ENCODE assay signal across 9 mouse cellular contexts in genomic region chrX:12760501-12760900, GRCm38 (mm10). TPM values are rescaled to one million over a fixed set of nuclear protein-coding genes. Genes with fewer than 3 reads are reported as not detected.
DNase-seq lines count a peak whose midpoint lies in the region; ATAC-seq lines count a peak whose summit lies in the region.
"Had no signal": no experiment of that assay in that cellular context is flagged by ENCODE, and none has a peak within 500 bp of the region (broad histone marks: within the 10 kb centered on the region; RNA-seq: fewer than 3 reads in every experiment).

No protein-coding gene starts in this region.

- H3K9ac ChIP-seq in kidney, embryonic 14.5 days (ENCODE audit: low read depth, low read length) = peak overlapping the region; percentile 78; the same call in 1 of the 2 replicates
- peak overlapping the region; percentile 30; the same call in 1 of the 2 replicates for H3K9ac ChIP-seq in midbrain, embryonic 11.5 days (ENCODE audit: low read length)

- no peaks in the 10 kb centered on the region for H3K36me3 ChIP-seq in kidney, embryonic 14.5 days (ENCODE audit: control insufficient read depth, insufficient read depth, low read length)
- no peaks in the 10 kb centered on the region for H3K36me3 ChIP-seq in hindbrain, embryonic 10.5 days
- H3K36me3 ChIP-seq in midbrain, embryonic 11.5 days (ENCODE audit: control insufficient read depth, insufficient read depth, low read length) = no peaks in the 10 kb centered on the region

- H3K4me1 ChIP-seq in kidney, embryonic 14.5 days (ENCODE audit: control insufficient read depth, insufficient read depth, low read length) = no peaks in the 10 kb centered on the region
- H3K4me1 ChIP-seq in hindbrain, embryonic 10.5 days (replicated peaks) = peaks cover 16% of the 10 kb centered on the region
- no peaks in the 10 kb centered on the region for H3K4me1 ChIP-seq in midbrain, embryonic 11.5 days (ENCODE audit: control insufficient read depth, insufficient read depth, low read length)

- peak overlapping the region; percentile 68 for H3K4me3 ChIP-seq in kidney, embryonic 14.5 days (ENCODE audit: low read length)
- peak overlapping the region; percentile 68 for H3K4me3 ChIP-seq in hindbrain, embryonic 10.5 days
- peak overlapping the region; percentile 62 for H3K4me3 ChIP-seq in midbrain, embryonic 11.5 days (ENCODE audit: low read depth, low read length)

- no peaks in the 10 kb centered on the region for H3K9me3 ChIP-seq in kidney, embryonic 14.5 days (ENCODE audit: control insufficient read depth, low read length)
- H3K9me3 ChIP-seq in hindbrain, embryonic 10.5 days = no peaks in the 10 kb centered on the region
- no peaks in the 10 kb centered on the region for H3K9me3 ChIP-seq in midbrain, embryonic 11.5 days (ENCODE audit: control insufficient read depth, low read length)

- peaks cover 8% of the 10 kb centered on the region for H3K27me3 ChIP-seq in kidney, embryonic 14.5 days (ENCODE audit: control insufficient read depth, insufficient read depth, low read length)
- peaks cover 17% of the 10 kb centered on the region for H3K27me3 ChIP-seq in hindbrain, embryonic 10.5 days (ENCODE audit: insufficient read depth, poor library complexity, severe bottlenecking)
- H3K27me3 ChIP-seq in midbrain, embryonic 11.5 days (ENCODE audit: control insufficient read depth, insufficient read depth, low read length) = no peaks in the 10 kb centered on the region

- H3K4me2 ChIP-seq in kidney, embryonic 14.5 days (replicated peaks; ENCODE audit: low read depth, low read length) = peak overlapping the region; percentile 43
- peak overlapping the region; percentile 55 for H3K4me2 ChIP-seq in midbrain, embryonic 11.5 days

- ATAC-seq in kidney, embryonic 14.5 days (ENCODE audit: low FRiP score, low TSS enrichment) = no peak
- ATAC-seq in midbrain, embryonic 11.5 days (ENCODE audit: low FRiP score) = no peak

- no peak for DNase-seq in kidney, adult 18-20 months
- DNase-seq in MN1 (ENCODE audit: low spot score) = peak; percentile 10
- no peak for DNase-seq in hindbrain, embryonic 10.5 days (ENCODE audit: low spot score)
- peak; percentile 82 for DNase-seq in midbrain, embryonic 11.5 days (ENCODE audit: low spot score, missing footprints)
- DNase-seq in cerebellum, adult 18-20 months = no peak
- no peak for DNase-seq in gastrocnemius, postnatal 4 days (ENCODE audit: low spot score in 2 of 2)
- DNase-seq in cerebellum, postnatal 25 days = no peak
- DNase-seq: adrenal gland, adult 8-10 months had no signal

- H3K27ac ChIP-seq in kidney, embryonic 14.5 days (ENCODE audit: low read depth, low read length) = no peak overlapping the region
- peak overlapping the region; percentile 94; the same call in 1 of the 2 replicates for H3K27ac ChIP-seq in hindbrain, embryonic 10.5 days
- H3K27ac ChIP-seq in midbrain, embryonic 11.5 days (ENCODE audit: low read depth, low read length) = no peak overlapping the region

- 31% methylated on average over 8 of the region's 8 CpGs for WGBS in kidney, embryonic 14.5 days
- WGBS in hindbrain, embryonic 10.5 days = 20% methylated on average over 8 of the region's 8 CpGs
- 21% methylated on average over 8 of the region's 8 CpGs for WGBS in midbrain, embryonic 11.5 days

RNA-seq across cellular contexts. Expression of gene Med14, which starts 1.4 kb away (rescaled TPM):
- polyA plus RNA-seq in kidney, embryonic 14.5 days (2014; fragmentation: Nextera tagmentation; extraction: Ambion mirVana) = 14.1 and 22.1 TPM in 2 replicates
- 11.1 and 11.5 TPM in 2 replicates for polyA plus RNA-seq in hindbrain, embryonic 10.5 days (2016; fragmentation: Nextera tagmentation; extraction: Ambion mirVana)
- 25.9 and 26.7 TPM in 2 replicates for polyA plus RNA-seq in midbrain, embryonic 11.5 days (2014; fragmentation: Nextera tagmentation; extraction: Ambion mirVana)
- total RNA-seq in gastrocnemius, postnatal 4 days (2021) = 10 to 100 TPM; 34.6 to 37.7 TPM

Comparison
In these comparisons a context has a peak if more than half of its experiments do, and no peak if none do; other contexts are left out.
1. DNase-seq: peak in MN1 (single experiment) and midbrain, embryonic 11.5 days (single experiment); none in kidney, adult 18-20 months (single experiment), hindbrain, embryonic 10.5 days (single experiment), cerebellum, adult 18-20 months (0 of 2), gastrocnemius, postnatal 4 days (0 of 2) and cerebellum, postnatal 25 days (0 of 2).
2. Peak in every context shown above with its lines, with median percentiles within 50 percentile points of each other: H3K4me3 ChIP-seq.